Mouse (Mus musculus): ENCODE measurements at regions not wholly inside any gene's neighbourhood (a gene's known extent, or its start where the extent isn't known, plus 50 kb on each side); places are given as distances from the start of the nearest gene placed in this dataset.

DNA sequence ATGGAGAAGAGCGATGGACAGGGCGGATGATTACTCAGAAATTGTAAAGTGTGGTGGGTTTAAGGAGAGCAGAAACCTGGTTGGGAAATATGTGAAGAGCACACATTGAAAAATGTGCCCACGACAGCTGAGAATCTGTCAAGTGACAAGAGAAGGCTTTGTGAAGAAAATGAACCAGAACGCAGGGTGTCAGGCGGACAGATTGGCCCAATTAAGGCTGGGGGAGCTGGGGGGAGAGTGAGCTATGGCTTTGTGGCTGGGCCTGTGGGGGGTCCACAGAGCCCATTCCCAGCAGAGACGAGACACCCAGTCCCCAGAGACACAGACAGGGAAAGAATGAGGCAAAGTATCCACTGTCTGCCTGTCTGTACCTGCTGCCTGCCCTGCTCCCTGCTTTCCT lies 153.3 kb downstream of the Shq1 start:
- Histone ChIP-seq H3K27ac (ENCODE audit: low read length) (no peak overlapping the region), H3K36me3 (ENCODE audit: control insufficient read depth, insufficient read depth) (no peaks in the 10 kb centered on the region), H3K9me3 (replicated peaks; ENCODE audit: control insufficient read depth, low read length) (no peaks in the 10 kb centered on the region), H3K9ac (ENCODE audit: low read length) (no peak overlapping the region), H3K4me2 (ENCODE audit: low read depth, low read length) (no peak overlapping the region), H3K4me1 (ENCODE audit: control insufficient read depth, insufficient read depth, low read length) (no peaks in the 10 kb centered on the region), H3K27me3 (ENCODE audit: control insufficient read depth, insufficient read depth, low read length) (peaks cover 20% of the 10 kb centered on the region), H3K4me3 (ENCODE audit: low read length) (no peak overlapping the region)
- 79% methylated on average over 6 of the region's 6 CpGs for WGBS
- no peak for ATAC-seq (replicated peaks; ENCODE audit: extremely low read depth, insufficient read depth, low FRiP score)

DNA sequence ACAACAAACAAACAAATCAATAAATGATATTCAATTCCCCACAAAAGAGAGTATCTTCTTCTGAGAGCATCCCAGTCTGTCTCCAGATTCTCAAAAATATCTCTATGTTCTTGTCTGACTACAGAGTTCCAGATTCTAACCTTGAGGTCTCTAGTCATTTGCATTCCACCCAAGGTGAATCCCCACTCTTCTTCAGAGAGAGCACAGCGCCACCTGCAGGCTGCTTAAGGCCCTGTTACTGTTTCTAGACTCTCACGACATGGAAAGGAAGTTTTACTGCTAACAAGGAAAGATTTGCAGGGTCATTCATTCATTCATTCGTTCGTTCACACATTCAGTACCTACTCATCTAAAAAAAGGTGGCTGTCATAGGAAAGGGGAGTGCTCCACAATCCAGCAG lies 158.3 kb downstream of the Shq1 start:
- H3K9ac ChIP-seq (ENCODE audit: low read length) = no peak overlapping the region
- H3K27ac ChIP-seq (ENCODE audit: low read length) = no peak overlapping the region
- no peaks in the 10 kb centered on the region for H3K4me1 ChIP-seq (ENCODE audit: control insufficient read depth, insufficient read depth, low read length)
- no peak for ATAC-seq (replicated peaks; ENCODE audit: extremely low read depth, insufficient read depth, low FRiP score)
- no peak overlapping the region for H3K4me3 ChIP-seq (ENCODE audit: low read length)
- H3K9me3 ChIP-seq (replicated peaks; ENCODE audit: control insufficient read depth, low read length) = no peaks in the 10 kb centered on the region
- H3K4me2 ChIP-seq (ENCODE audit: low read depth, low read length) = no peak overlapping the region
- H3K27me3 ChIP-seq (ENCODE audit: control insufficient read depth, insufficient read depth, low read length) = peaks cover 7% of the 10 kb centered on the region
- no peaks in the 10 kb centered on the region for H3K36me3 ChIP-seq (ENCODE audit: control insufficient read depth, insufficient read depth)
- WGBS = 49% methylated on average over 4 of the region's 4 CpGs

DNA sequence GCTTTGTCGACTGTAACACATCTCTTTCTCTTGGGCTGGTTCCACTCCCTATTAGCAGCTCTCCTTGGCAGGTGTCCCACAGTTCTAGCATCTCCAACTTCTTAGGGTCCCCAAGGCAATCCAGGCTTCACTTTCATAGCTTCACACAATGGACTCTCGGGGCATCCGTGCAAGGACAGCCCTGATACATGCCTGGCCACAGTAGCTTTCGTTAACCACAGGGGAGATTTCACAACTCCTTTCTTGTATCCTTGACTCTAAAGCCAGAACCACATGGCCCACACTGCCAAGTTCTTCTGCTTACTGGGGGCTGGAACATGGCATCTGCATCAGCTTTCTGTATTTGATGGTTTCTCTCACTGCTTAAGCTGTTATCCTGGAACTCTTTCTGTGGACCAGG lies 160.3 kb downstream of the Shq1 start:
- H3K36me3 ChIP-seq (ENCODE audit: control insufficient read depth, insufficient read depth) = no peaks in the 10 kb centered on the region
- no peak overlapping the region for H3K4me3 ChIP-seq (ENCODE audit: low read length)
- no peaks in the 10 kb centered on the region for H3K4me1 ChIP-seq (ENCODE audit: control insufficient read depth, insufficient read depth, low read length)
- H3K9me3 ChIP-seq (replicated peaks; ENCODE audit: control insufficient read depth, low read length) = no peaks in the 10 kb centered on the region
- WGBS = 64% methylated on average over 4 of the region's 4 CpGs
- no peak overlapping the region for H3K27ac ChIP-seq (ENCODE audit: low read length)
- H3K9ac ChIP-seq (ENCODE audit: low read length) = no peak overlapping the region
- H3K4me2 ChIP-seq (ENCODE audit: low read depth, low read length) = no peak overlapping the region
- 0 out of 2 replicates have a peak, but pooled peaks cover 2% of the 10 kb centered on the region for H3K27me3 ChIP-seq (ENCODE audit: control insufficient read depth, insufficient read depth, low read length)
- no peak for ATAC-seq (replicated peaks; ENCODE audit: extremely low read depth, insufficient read depth, low FRiP score)

DNA sequence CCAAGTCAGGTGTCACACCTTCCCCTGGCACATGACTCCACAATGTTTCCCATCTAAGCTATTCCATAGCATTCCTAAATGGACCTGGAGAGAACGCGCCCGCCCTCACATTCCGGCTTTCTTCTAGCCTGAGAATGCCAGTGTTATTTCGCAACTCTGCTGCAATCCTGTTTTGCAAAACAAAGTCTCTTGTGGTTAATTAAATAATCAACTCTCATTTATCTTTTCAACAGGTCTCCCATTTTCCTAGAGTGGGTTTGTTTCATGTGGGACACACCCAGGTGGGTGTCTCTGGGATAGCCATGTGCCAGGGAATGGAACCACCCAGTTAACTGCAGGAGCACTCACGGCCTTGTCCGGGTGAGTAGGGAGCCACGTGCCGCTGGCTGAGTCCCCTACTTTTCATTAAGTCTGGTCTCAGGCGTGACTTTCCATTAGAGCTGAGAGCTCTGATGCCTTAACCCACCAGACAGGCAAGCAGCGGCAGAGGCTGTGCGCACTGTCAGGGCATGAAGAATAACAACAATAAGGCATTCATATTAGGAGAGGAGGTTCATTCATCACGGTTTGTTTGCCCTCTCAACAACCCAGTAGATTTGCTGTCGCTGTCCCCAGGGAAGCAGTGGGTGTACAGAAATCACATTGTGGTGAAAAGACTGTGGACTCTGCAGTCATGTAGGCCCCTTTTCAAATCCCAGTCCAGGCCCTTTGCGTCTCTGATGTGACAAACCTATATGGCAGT lies 165.3 kb downstream of the Shq1 start:
- Histone ChIP-seq H3K4me2 (ENCODE audit: low read depth, low read length) (no peak overlapping the region), H3K4me3 (ENCODE audit: low read length) (no peak overlapping the region), H3K9ac (ENCODE audit: low read length) (no peak overlapping the region), H3K27ac (ENCODE audit: low read length) (no peak overlapping the region), H3K36me3 (ENCODE audit: control insufficient read depth, insufficient read depth) (no peaks in the 10 kb centered on the region), H3K9me3 (replicated peaks; ENCODE audit: control insufficient read depth, low read length) (no peaks in the 10 kb centered on the region), H3K27me3 (ENCODE audit: control insufficient read depth, insufficient read depth, low read length) (0 out of 2 replicates have a peak, but pooled peaks cover 2% of the 10 kb centered on the region), H3K4me1 (ENCODE audit: control insufficient read depth, insufficient read depth, low read length) (peaks cover 7% of the 10 kb centered on the region; the same call in 1 of the 2 replicates)
- 80% methylated on average over 15 of the region's 15 CpGs for WGBS
- no peak for ATAC-seq (replicated peaks; ENCODE audit: extremely low read depth, insufficient read depth, low FRiP score)

DNA sequence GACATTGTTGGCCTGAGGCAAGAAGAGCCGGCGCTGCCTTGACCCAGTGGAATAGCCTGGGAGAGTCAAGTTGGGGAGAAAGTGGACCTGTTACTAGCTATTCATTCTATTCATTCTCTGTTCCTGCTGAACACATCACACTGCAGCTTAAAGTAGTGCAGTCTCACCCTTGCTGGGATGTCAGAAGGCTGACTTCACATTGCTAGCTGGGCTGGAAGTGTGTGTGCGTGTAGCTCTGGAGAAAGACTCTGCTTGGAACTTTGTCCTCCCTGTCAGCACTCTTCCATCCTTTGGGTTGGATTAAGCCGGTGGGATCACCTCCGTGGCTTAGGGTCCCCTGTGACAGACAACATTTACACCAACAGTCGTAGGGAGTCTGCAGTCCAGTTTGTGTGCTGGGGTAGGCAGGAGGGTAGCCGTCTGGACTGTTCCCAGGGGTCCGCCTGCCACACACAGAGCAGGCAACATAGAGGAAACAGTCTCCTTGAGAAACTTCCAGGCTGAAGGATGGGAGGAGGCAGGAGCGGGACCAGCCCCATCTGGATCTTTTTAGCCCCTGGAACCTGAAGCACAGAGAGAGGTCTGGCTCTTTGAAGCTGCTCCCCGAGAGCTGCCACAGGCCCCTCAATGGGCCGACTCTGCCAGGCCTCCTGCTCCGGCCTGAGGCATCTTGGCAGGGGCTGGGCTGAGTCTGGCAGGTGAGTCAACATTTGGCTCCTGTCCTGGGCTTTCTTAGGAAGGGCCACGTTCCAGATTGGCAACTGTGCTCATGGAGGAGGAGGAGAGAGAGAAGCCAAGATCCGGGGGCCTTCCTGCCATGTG lies 167.8 kb downstream of the Shq1 start:
- Histone ChIP-seq H3K9ac (ENCODE audit: low read length) (no peak overlapping the region), H3K4me1 (ENCODE audit: control insufficient read depth, insufficient read depth, low read length) (peaks cover 7% of the 10 kb centered on the region; the same call in 1 of the 2 replicates), H3K9me3 (replicated peaks; ENCODE audit: control insufficient read depth, low read length) (no peaks in the 10 kb centered on the region), H3K4me2 (ENCODE audit: low read depth, low read length) (no peak overlapping the region), H3K27ac (ENCODE audit: low read length) (no peak overlapping the region), H3K4me3 (ENCODE audit: low read length) (no peak overlapping the region), H3K36me3 (ENCODE audit: control insufficient read depth, insufficient read depth) (no peaks in the 10 kb centered on the region), H3K27me3 (ENCODE audit: control insufficient read depth, insufficient read depth, low read length) (0 out of 2 replicates have a peak, but pooled peaks cover 2% of the 10 kb centered on the region)
- 0 out of 2 replicates have a peak, but pooled peaks have one; percentile 49 for ATAC-seq (replicated peaks; ENCODE audit: extremely low read depth, insufficient read depth, low FRiP score)
- 56% methylated on average over 14 of the region's 14 CpGs for WGBS

DNA sequence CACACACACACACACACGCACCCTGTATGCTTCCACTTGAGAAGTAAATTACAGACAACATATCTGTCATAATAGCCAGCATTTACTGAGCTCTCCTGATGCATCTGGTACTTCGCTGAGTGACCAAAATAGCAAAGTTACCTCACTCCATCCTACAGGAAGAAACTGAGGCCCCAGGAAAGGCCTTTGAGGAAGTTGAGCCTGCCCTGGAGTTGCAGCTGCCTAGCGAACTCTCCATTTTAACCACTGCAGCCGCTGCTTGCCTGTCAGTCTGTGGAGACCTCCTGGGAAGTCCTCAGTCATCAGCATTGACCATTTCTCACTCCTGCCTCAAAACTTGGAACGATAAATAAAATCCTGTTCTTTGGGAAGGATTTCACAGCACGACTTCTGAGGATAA lies 168.8 kb downstream of the Shq1 start:
- H3K27ac ChIP-seq (ENCODE audit: low read length) = 0 out of 2 replicates have a peak overlapping the region, but pooled peaks have one; percentile 13
- no peak for ATAC-seq (replicated peaks; ENCODE audit: extremely low read depth, insufficient read depth, low FRiP score)
- no peak overlapping the region for H3K4me2 ChIP-seq (ENCODE audit: low read depth, low read length)
- no peak overlapping the region for H3K9ac ChIP-seq (ENCODE audit: low read length)
- H3K4me1 ChIP-seq (ENCODE audit: control insufficient read depth, insufficient read depth, low read length) = peaks cover 7% of the 10 kb centered on the region; the same call in 1 of the 2 replicates
- H3K9me3 ChIP-seq (replicated peaks; ENCODE audit: control insufficient read depth, low read length) = no peaks in the 10 kb centered on the region
- H3K4me3 ChIP-seq (ENCODE audit: low read length) = no peak overlapping the region
- H3K36me3 ChIP-seq (ENCODE audit: control insufficient read depth, insufficient read depth) = no peaks in the 10 kb centered on the region
- WGBS = 42% methylated on average over 6 of the region's 6 CpGs
- 0 out of 2 replicates have a peak, but pooled peaks cover 2% of the 10 kb centered on the region for H3K27me3 ChIP-seq (ENCODE audit: control insufficient read depth, insufficient read depth, low read length)

DNA sequence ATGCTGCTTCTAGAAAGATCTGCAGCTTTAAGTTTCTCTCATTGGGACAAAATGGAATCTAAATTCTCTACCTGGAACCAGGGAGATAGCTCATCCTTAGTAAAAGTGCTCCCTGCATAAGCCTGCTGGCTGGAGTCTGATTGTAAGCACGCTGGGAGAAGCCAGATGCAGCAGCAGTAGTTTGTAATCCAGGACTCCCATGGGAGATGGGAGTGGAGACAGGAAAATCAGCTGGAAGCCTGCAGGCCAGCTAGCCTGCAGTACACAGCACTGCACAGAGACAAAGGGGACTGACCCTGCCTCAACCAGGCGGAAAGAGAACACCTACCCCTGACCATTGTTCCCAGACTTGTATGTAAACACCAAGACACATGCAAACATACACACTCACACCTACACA lies 170.2 kb downstream of the Shq1 start:
- no peak for ATAC-seq (replicated peaks; ENCODE audit: extremely low read depth, insufficient read depth, low FRiP score)

DNA sequence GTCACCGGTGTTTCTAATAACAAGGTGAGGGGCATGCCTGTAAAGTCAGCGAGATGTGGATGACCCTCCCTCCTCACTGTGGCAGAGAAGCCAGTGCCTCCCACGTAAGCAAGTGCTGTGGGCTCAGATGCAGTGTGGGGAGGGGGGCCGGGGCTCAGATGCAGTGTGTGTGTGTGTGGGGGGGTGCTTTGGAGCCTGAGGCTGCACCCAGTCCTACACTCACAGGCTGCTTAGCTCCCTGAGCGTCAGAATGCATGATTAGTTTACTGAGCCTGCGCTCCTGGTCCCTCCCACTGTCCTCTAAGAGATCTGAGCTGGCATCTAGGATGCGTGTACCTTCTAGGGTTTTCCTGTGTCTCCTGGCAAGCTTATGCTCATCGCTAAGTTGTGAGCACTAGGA lies 170.9 kb downstream of the Shq1 start:
- ATAC-seq (replicated peaks; ENCODE audit: extremely low read depth, insufficient read depth, low FRiP score) = no peak
- WGBS = 77% methylated on average over 8 of the region's 8 CpGs
- H3K27me3 ChIP-seq (ENCODE audit: control insufficient read depth, insufficient read depth, low read length) = 0 out of 2 replicates have a peak, but pooled peaks cover 2% of the 10 kb centered on the region

More for the DNA sequence above, 170.2 kb downstream of the Shq1 start:
- H3K27me3 ChIP-seq (ENCODE audit: control insufficient read depth, insufficient read depth, low read length) = 0 out of 2 replicates have a peak, but pooled peaks cover 2% of the 10 kb centered on the region
- no peak overlapping the region for H3K4me2 ChIP-seq (ENCODE audit: low read depth, low read length)
- no peaks in the 10 kb centered on the region for H3K9me3 ChIP-seq (replicated peaks; ENCODE audit: control insufficient read depth, low read length)
- 57% methylated on average over 2 of the region's 2 CpGs for WGBS
- H3K4me1 ChIP-seq (ENCODE audit: control insufficient read depth, insufficient read depth, low read length) = peaks cover 7% of the 10 kb centered on the region; the same call in 1 of the 2 replicates
- no peak overlapping the region for H3K27ac ChIP-seq (ENCODE audit: low read length)
- H3K9ac ChIP-seq (ENCODE audit: low read length) = no peak overlapping the region
- no peaks in the 10 kb centered on the region for H3K36me3 ChIP-seq (ENCODE audit: control insufficient read depth, insufficient read depth)
- H3K4me3 ChIP-seq (ENCODE audit: low read length) = no peak overlapping the region

DNA sequence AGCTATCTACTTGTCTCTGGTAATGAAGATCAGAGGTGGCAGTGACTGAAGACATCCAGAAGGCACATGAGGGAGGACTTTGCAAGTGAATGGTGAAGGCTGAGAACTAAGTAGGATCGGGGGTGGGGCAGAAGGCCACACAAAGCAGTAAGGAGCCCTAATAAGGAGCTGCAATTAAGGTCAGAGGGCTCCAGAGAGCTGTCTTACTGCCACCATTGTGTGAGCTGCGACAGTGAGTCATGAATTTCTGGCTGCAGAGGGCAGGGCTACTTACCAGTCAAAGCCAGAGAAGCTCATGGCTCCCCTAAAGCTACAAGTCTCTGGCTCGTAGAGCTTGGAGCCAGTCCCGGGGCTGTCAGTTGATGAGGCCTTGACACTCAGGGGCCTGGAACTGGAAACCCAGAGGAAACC lies 172.1 kb downstream of the Shq1 start:
- ATAC-seq (replicated peaks; ENCODE audit: extremely low read depth, insufficient read depth, low FRiP score) = no peak
- Histone ChIP-seq H3K36me3 (ENCODE audit: control insufficient read depth, insufficient read depth) (no peaks in the 10 kb centered on the region), H3K9me3 (replicated peaks; ENCODE audit: control insufficient read depth, low read length) (no peaks in the 10 kb centered on the region), H3K9ac (ENCODE audit: low read length) (no peak overlapping the region), H3K27me3 (ENCODE audit: control insufficient read depth, insufficient read depth, low read length) (0 out of 2 replicates have a peak, but pooled peaks cover 2% of the 10 kb centered on the region), H3K4me2 (ENCODE audit: low read depth, low read length) (no peak overlapping the region), H3K27ac (ENCODE audit: low read length) (no peak overlapping the region), H3K4me1 (ENCODE audit: control insufficient read depth, insufficient read depth, low read length) (peaks cover 7% of the 10 kb centered on the region; the same call in 1 of the 2 replicates), H3K4me3 (ENCODE audit: low read length) (no peak overlapping the region)
- WGBS = 26% methylated on average over 4 of the region's 4 CpGs

More for the DNA sequence above, 170.9 kb downstream of the Shq1 start:
- Histone ChIP-seq H3K4me2 (ENCODE audit: low read depth, low read length) (no peak overlapping the region), H3K9me3 (replicated peaks; ENCODE audit: control insufficient read depth, low read length) (no peaks in the 10 kb centered on the region), H3K36me3 (ENCODE audit: control insufficient read depth, insufficient read depth) (no peaks in the 10 kb centered on the region), H3K9ac (ENCODE audit: low read length) (no peak overlapping the region), H3K27ac (ENCODE audit: low read length) (no peak overlapping the region), H3K4me3 (ENCODE audit: low read length) (no peak overlapping the region), H3K4me1 (ENCODE audit: control insufficient read depth, insufficient read depth, low read length) (peaks cover 7% of the 10 kb centered on the region; the same call in 1 of the 2 replicates)
